Mouse (Mus musculus) olfactory bulb, adult 2 months (tissue): Measurements from ENCODE around the gene Map3k20. TPM values are rescaled to one million over a fixed set of nuclear protein-coding genes. Genes with fewer than 3 reads are reported as not detected.

Experiments used
- H3K27ac ChIP-seq: fragments of 200-500 bp; 2 replicates; pipeline ENCODE4 v1.5.1; 2012; ENCODE audit warnings: low read depth, low read length; ENCODE audit not compliant: insufficient read depth
- H3K4me1 ChIP-seq: fragments of 200-500 bp; 2 replicates; pipeline ENCODE4 v1.6.1; 2012; ENCODE audit warnings: low read length; ENCODE audit not compliant: control insufficient read depth, insufficient read depth
- H3K4me3 ChIP-seq: fragments of 200-500 bp; 2 replicates; pipeline ENCODE4 v1.5.1; 2012; ENCODE audit warnings: mild to moderate bottlenecking, low read depth, low read length, moderate library complexity; ENCODE audit not compliant: insufficient read depth
- CTCF ChIP-seq: fragments of 200-500 bp; IDR thresholded peaks from 2 replicates; pipeline ENCODE4 v1.5.1; 2012; ENCODE audit warnings: low read depth, mild to moderate bottlenecking, low read length, moderate library complexity; ENCODE audit not compliant: insufficient read depth
- POLR2A ChIP-seq: fragments of 200-500 bp; IDR thresholded peaks from 2 replicates; pipeline ENCODE4 v1.6.1; 2012; ENCODE audit warnings: mild to moderate bottlenecking, low read depth, low read length, moderate library complexity; ENCODE audit not compliant: insufficient read depth
- WGBS: fragments of 180-500 bp; shearing (Covaris S2); methylation state at CpG from one replicate; pipeline ENCODE4 v1.1.7; 2018; 5-methylcytosine and 5-hydroxymethylcytosine counted together
- polyA plus RNA-seq: library from polyadenylated mRNA; stranded (reverse); fragments of >200 nt; gene quantifications from 2 replicates; pipeline ENCODE4 v1.2.4, GENCODE M21; 2012; ENCODE audit warnings: low replicate concordance; ENCODE audit not compliant: missing spikeins, insufficient read depth, insufficient read length

The Map3k20 gene
- polyA plus RNA-seq, 1 experiment: 45.5 TPM

- no peak for TF ChIP-seq CTCF
- no peak for TF ChIP-seq POLR2A
- H3K4me3 ChIP-seq: peak overlapping the region; percentile 72; the same call in 1 of the 2 replicates
- H3K27ac ChIP-seq: peak overlapping the region; percentile 96; the same call in 1 of the 2 replicates
- H3K4me1 ChIP-seq: peaks cover 7% of the 10 kb centered on the region
- 10% methylated on average over 7 of the region's 7 CpGs for WGBS
Measured at GRCm38 (mm10) chr2:72475423-72475796, 190.0 kb downstream of the Map3k20 start.

- TF ChIP-seq CTCF (no peak), POLR2A (0 out of 2 replicates have a peak, but pooled peaks have one; percentile 17)
- Histone ChIP-seq H3K4me1 (peaks cover 7% of the 10 kb centered on the region), H3K27ac (peak within 1 kb of the TSS; percentile 96), H3K4me3 (peak within 1 kb of the TSS; percentile 72)
- WGBS: under 1% methylated on average over 58 of the region's 58 CpGs
Measured at GRCm38 (mm10) chr2:72475797-72476485, 190.5 kb downstream of the Map3k20 start, which contains the start of gene Cdca7. TSS of gene Cdca7 (plus strand) at chr2:72476159.

GRCm38 (mm10) chr2:72476486-72477211 lies 191.2 kb downstream of the Map3k20 start:
- 2% methylated on average over 53 of the region's 53 CpGs for WGBS
- TF ChIP-seq POLR2A (no peak), CTCF (no peak)
- H3K4me1 ChIP-seq: peaks cover 10% of the 10 kb centered on the region
- H3K27ac ChIP-seq: peak overlapping the region; percentile 96
- peak overlapping the region; percentile 72 for H3K4me3 ChIP-seq

GRCm38 (mm10) chr2:72477221-72477620 lies 191.8 kb downstream of the Map3k20 start:
- Histone ChIP-seq H3K27ac (peak overlapping the region; percentile 81), H3K4me3 (peak overlapping the region; percentile 72), H3K4me1 (peaks cover 13% of the 10 kb centered on the region)
- 17% methylated on average over 11 of the region's 11 CpGs for WGBS
- TF ChIP-seq CTCF: no peak
- TF ChIP-seq POLR2A: no peak

GRCm38 (mm10) chr2:72478176-72478575 lies 192.7 kb downstream of the Map3k20 start:
- H3K4me1 ChIP-seq: peaks cover 13% of the 10 kb centered on the region
- TF ChIP-seq CTCF (no peak), POLR2A (no peak)
- WGBS: 37% methylated on average over 4 of the region's 4 CpGs
- no peak overlapping the region for H3K4me3 ChIP-seq
- peak overlapping the region; percentile 81 for H3K27ac ChIP-seq

- Histone ChIP-seq H3K27ac (peak overlapping the region; percentile 60), H3K4me1 (peaks cover 13% of the 10 kb centered on the region), H3K4me3 (peak overlapping the region; percentile 29)
- TF ChIP-seq CTCF (no peak), POLR2A (no peak)
- 26% methylated on average over 13 of the region's 13 CpGs for WGBS
Measured at GRCm38 (mm10) chr2:72478921-72479320, 193.5 kb downstream of the Map3k20 start.

- TF ChIP-seq POLR2A (no peak), CTCF (no peak)
- H3K4me1 ChIP-seq: peaks cover 15% of the 10 kb centered on the region
- peak overlapping the region; percentile 77 for H3K27ac ChIP-seq
- WGBS: 51% methylated on average over 9 of the region's 9 CpGs
- peak overlapping the region; percentile 42 for H3K4me3 ChIP-seq
Measured at GRCm38 (mm10) chr2:72479818-72480217, 194.4 kb downstream of the Map3k20 start.

GRCm38 (mm10) chr2:72491650-72492049 lies 206.2 kb downstream of the Map3k20 start:
- TF ChIP-seq POLR2A (no peak), CTCF (no peak)
- WGBS: 72% methylated on average over 7 of the region's 7 CpGs
- no peak overlapping the region for H3K27ac ChIP-seq
- no peak overlapping the region for H3K4me3 ChIP-seq
- no peaks in the 10 kb centered on the region for H3K4me1 ChIP-seq

Other genes starting within 250 kb of the Map3k20 start
- 382 TPM in 1 of 2 replicates, not detected in the other for gene Cdca7, start 190.5 kb downstream of the Map3k20 start, polyA plus RNA-seq